Mouse (Mus musculus) C2C12 (cell line): ENCODE measurements around the gene Sox5. TPM values are rescaled to one million over a fixed set of nuclear protein-coding genes. Genes with fewer than 3 reads are reported as not detected.
A peak's percentile ranks its signal among the peaks of the same experiment; 100 is the strongest.

Experiments
- H3K27me3 ChIP-seq: one replicate; pipeline ENCODE4 v1.6.1; 2011; ENCODE audit not compliant: control insufficient read depth, insufficient read depth, insufficient read length
- H3K36me3 ChIP-seq: one replicate; pipeline ENCODE4 v1.6.1; 2011; ENCODE audit not compliant: control insufficient read depth, insufficient read depth
- H3K4me3 ChIP-seq: one replicate; pipeline ENCODE4 v1.5.1; 2011; ENCODE audit warnings: mild to moderate bottlenecking, control low read depth; ENCODE audit not compliant: poor library complexity, insufficient read depth, severe bottlenecking
- H3K79me2 ChIP-seq: one replicate; pipeline ENCODE4 v1.6.1; 2011; ENCODE audit not compliant: control insufficient read depth, insufficient read depth
- H3K79me3 ChIP-seq: one replicate; pipeline ENCODE4 v1.6.1; 2011; ENCODE audit warnings: low read depth, control low read depth
- H3ac ChIP-seq: one replicate; pipeline ENCODE3; 2011; ENCODE audit warnings: low read depth; ENCODE audit not compliant: control insufficient read depth, insufficient read length
- CEBPB ChIP-seq: IDR thresholded peaks from one replicate; pipeline ENCODE4 v1.6.1; 2011; ENCODE audit warnings: low read depth, mild to moderate bottlenecking, control low read depth, moderate library complexity
- CTCF ChIP-seq: IDR thresholded peaks from one replicate; pipeline ENCODE4 v1.5.1; 2011; ENCODE audit not compliant: control insufficient read depth, insufficient read depth, insufficient read length
- FOSL1 ChIP-seq: IDR thresholded peaks from one replicate; pipeline ENCODE4 v1.8.0; 2011; ENCODE audit warnings: mild to moderate bottlenecking, low read length; ENCODE audit not compliant: poor library complexity, insufficient read depth, severe bottlenecking
- MAX ChIP-seq: IDR thresholded peaks from one replicate; pipeline ENCODE4 v1.6.1; 2011; ENCODE audit warnings: mild to moderate bottlenecking, control low read depth
- MYOD1 ChIP-seq: IDR thresholded peaks from one replicate; pipeline ENCODE4 v1.6.1; 2011; ENCODE audit warnings: low read depth; ENCODE audit not compliant: control insufficient read depth, insufficient read length
- MYOG ChIP-seq: IDR thresholded peaks from one replicate; pipeline ENCODE4 v1.6.1; 2011; ENCODE audit not compliant: control insufficient read depth, insufficient read length; ENCODE audit errors: extremely low read depth
- USF1 ChIP-seq: IDR thresholded peaks from one replicate; pipeline ENCODE4 v1.6.1; 2011; ENCODE audit warnings: low read depth, mild to moderate bottlenecking, control low read depth, moderate library complexity
- polyA plus RNA-seq: library from polyadenylated mRNA; unstranded; fragments of >200 nt; fragmentation: generic; extraction: Trizol; gene quantifications from one replicate; pipeline ENCODE4 v1.2.1, GENCODE M21; 2012; ENCODE audit warnings: missing spikeins

The Sox5 gene
- polyA plus RNA-seq, 1 experiment: 0.07 TPM

DNA sequence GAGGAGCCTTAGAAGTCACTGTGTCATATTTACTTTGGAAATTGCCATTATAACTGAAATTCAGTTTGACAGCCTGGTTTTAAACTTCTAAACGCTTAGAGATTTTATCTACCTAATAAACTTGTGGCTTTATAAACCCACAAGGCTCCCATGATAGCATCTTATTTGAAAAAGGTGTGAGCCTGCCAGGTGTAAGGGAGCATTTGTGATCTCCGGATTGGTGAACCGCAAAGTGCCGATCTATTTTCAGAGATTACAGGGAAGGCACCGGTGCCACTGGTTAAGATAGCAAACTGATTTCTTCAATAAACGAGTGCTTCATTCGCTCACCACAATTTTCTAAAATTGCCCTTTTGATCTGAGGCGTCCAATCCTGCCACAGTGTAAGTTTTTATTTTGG, 107.9 kb downstream of the Sox5 start:
- TF ChIP-seq USF1 (no peak), MAX (no peak), CEBPB (no peak)
- Histone ChIP-seq H3K27me3 (no peaks in the 10 kb centered on the region), H3ac (no peak overlapping the region), H3K36me3 (no peaks in the 10 kb centered on the region), H3K79me3 (no peaks in the 10 kb centered on the region), H3K4me3 (no peak overlapping the region), H3K79me2 (no peaks in the 10 kb centered on the region)

- no peaks in the 10 kb centered on the region for H3K27me3 ChIP-seq
- TF ChIP-seq MYOD1 (peak; percentile 91), MAX (no peak), FOSL1 (no peak), CEBPB (peak; percentile 30), CTCF (no peak)
Observed at GRCm38 (mm10) chr6:144670433-144671167, 111.2 kb downstream of the Sox5 start.

GRCm38 (mm10) chr6:144666617-144667016, 115.2 kb downstream of the Sox5 start:
- TF ChIP-seq CEBPB: no peak
- Histone ChIP-seq H3K36me3 (no peaks in the 10 kb centered on the region), H3K4me3 (no peak overlapping the region), H3K79me3 (no peaks in the 10 kb centered on the region), H3K27me3 (no peaks in the 10 kb centered on the region), H3ac (no peak overlapping the region), H3K79me2 (no peaks in the 10 kb centered on the region)

More at GRCm38 (mm10) chr6:144670433-144671167, 111.2 kb downstream of the Sox5 start:
- no peak overlapping the region for H3K4me3 ChIP-seq
- no peaks in the 10 kb centered on the region for H3K36me3 ChIP-seq
- no peaks in the 10 kb centered on the region for H3K79me3 ChIP-seq
- H3ac ChIP-seq: no peak overlapping the region
- H3K79me2 ChIP-seq: no peaks in the 10 kb centered on the region

DNA sequence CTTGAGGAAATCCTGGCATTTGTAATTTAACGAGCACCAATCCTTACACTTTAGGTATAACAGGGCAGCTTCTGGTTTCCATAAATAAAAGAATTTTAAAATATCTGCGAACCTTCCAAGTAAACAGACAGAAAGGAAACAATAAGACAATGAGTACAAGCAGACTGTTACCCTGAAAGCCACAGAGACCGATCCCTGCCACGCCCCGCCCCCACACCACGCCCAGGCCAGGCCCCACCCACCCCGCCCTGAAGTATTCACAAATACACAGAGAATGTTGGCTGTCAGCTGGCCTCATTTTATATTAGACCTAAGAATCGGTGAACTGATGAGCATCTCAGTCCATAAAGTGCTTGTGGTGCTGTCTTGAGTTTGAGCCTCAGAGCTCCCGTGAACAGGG, 117.0 kb downstream of the Sox5 start:
- H3K36me3 ChIP-seq: no peaks in the 10 kb centered on the region
- no peaks in the 10 kb centered on the region for H3K79me2 ChIP-seq
- no peaks in the 10 kb centered on the region for H3K79me3 ChIP-seq
- no peaks in the 10 kb centered on the region for H3K27me3 ChIP-seq
- TF ChIP-seq FOSL1 (no peak), USF1 (no peak), MAX (no peak), MYOD1 (no peak), MYOG (no peak), CEBPB (no peak)
- H3K4me3 ChIP-seq: no peak overlapping the region
- no peak overlapping the region for H3ac ChIP-seq

- no peak overlapping the region for H3ac ChIP-seq
- no peaks in the 10 kb centered on the region for H3K27me3 ChIP-seq
- H3K36me3 ChIP-seq: no peaks in the 10 kb centered on the region
- H3K79me2 ChIP-seq: no peaks in the 10 kb centered on the region
- no peak for TF ChIP-seq FOSL1
- TF ChIP-seq MYOD1: no peak
- no peak for TF ChIP-seq CEBPB
- TF ChIP-seq CTCF: no peak
- no peak for TF ChIP-seq MYOG
- TF ChIP-seq MAX: no peak
- no peak for TF ChIP-seq USF1
- H3K79me3 ChIP-seq: no peaks in the 10 kb centered on the region
- H3K4me3 ChIP-seq: no peak overlapping the region
Observed at GRCm38 (mm10) chr6:144663516-144664074, 118.2 kb downstream of the Sox5 start.

DNA sequence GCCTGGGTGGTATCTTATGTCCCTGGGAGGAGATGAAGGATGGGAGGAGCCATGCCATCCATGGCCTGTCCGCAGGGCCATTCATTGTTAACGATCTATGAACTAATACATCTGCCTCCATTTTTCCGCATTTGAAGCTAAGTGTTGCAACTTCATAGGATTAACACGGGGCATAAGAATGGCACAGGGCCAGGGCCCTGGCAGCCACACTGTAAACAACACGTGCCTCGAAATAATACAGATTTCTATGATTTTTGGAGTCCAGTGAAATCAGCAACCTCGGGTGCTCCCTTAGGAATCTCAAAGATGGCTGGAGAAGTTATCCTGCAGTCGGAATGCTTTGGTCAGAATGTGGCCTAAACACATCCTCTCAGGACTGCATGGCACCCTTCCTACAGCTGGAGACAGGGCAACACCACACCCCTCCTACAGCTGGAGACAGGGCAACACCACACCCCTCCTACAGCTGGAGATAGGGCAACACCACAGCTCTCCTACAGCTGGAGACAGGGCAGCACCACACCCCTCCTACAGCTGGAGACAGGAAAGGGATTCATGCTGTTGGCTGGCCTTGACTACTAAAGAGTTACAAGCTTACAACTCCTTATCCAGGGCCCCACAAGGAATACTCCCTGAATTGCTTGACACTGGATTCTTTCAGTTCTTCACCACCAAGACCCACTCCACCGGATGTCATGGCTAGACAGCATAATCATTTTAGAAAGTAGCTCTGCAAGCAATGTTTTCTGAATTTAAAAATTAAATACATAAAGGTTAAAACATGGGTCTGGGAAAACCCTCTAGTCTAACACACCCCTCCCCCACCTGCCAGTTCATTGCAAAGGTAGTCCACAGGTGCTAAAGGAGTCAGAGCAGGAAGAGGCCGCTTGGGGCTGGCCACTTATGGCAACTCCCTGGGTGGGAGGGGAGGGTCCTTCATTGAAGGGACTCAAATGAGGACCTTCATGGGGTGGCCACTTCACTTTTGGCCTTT, 122.4 kb downstream of the Sox5 start:
- Histone ChIP-seq H3K79me3 (no peaks in the 10 kb centered on the region), H3ac (no peak overlapping the region)

More for the DNA sequence above, 122.4 kb downstream of the Sox5 start:
- Histone ChIP-seq H3K79me2 (no peaks in the 10 kb centered on the region), H3K36me3 (no peaks in the 10 kb centered on the region), H3K27me3 (no peaks in the 10 kb centered on the region), H3K4me3 (no peak overlapping the region)
- TF ChIP-seq CEBPB (no peak), USF1 (no peak), CTCF (no peak), MYOD1 (no peak), FOSL1 (no peak), MAX (no peak), MYOG (no peak)
